Mouse (Mus musculus) stomach, postnatal 0 days (tissue): Measurements from ENCODE around the gene Ciao2a.

ENCODE experiments used
- CTCF ChIP-seq: IDR thresholded peaks from 2 replicates; pipeline ENCODE4 v1.5.1; 2016; ENCODE audit warnings: antibody characterized with exemption, low read depth, mild to moderate bottlenecking, moderate library complexity
- EP300 ChIP-seq: optimal IDR thresholded peaks from 2 replicates; pipeline ENCODE3; 2016; ENCODE audit warnings: antibody characterized with exemption

- no peak for TF ChIP-seq CTCF
- no peak for TF ChIP-seq EP300
These were observed 56.6 kb downstream of the Ciao2a start for GRCm38 (mm10) chr9:66183023-66183422.
